Mouse (Mus musculus) kidney, postnatal 10 days (tissue): ENCODE measurements around the gene Sdhc.
"Not testable (repeated sequence)": the region's sequence is repeated elsewhere in the genome, so short reads cannot be mapped to it uniquely, and the experiment has no call there.

ENCODE experiments used
- DNase-seq: peaks from one replicate; pipeline ENCODE4 v3.0.0; 2021; ENCODE audit warnings: mixed read lengths

The Sdhc gene

GRCm38 (mm10) chr1:171111781-171112575 lies 38.4 kb downstream of the Sdhc start:
- peak; percentile 76 for DNase-seq

DNA sequence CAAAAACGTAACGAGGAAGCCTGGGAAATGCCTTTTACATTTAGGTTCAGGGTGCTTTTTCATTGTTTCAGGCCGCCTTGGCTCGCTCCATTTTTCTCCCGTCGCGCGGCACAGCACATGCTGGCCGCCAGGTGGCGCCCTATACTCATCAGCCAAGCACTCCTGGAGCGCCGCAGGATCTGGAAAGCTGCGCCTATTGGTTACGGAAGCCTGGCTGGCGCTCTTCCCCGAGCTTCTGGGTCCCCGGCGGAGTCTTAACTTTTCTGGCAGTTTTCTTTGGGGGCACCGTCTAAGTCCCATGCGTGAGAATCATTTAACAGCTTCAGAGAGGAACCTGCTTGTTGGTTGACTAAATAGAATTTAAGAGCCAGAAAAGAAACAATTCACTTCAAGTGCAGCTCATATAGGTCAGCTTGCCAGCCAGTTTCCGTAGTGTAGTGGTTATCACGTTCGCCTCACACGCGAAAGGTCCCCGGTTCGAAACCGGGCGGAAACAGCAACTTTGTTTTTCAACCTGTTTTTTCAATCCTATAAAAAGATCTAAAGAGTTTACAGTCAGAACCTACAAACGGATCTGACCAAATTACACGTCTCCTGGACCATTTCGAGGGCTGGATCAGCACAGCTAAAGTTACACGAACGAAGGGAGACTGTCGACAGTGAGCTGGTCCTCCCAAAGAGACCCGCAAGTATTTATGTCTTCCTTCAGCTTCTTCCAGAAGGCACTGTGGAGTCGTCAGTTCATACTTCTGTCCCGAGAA lies 39.2 kb downstream of the Sdhc start:
- DNase-seq, result peak; percentile 95

- DNase-seq, result no peak
Measured at GRCm38 (mm10) chr1:171110659-171111019, 39.8 kb downstream of the Sdhc start.

DNA sequence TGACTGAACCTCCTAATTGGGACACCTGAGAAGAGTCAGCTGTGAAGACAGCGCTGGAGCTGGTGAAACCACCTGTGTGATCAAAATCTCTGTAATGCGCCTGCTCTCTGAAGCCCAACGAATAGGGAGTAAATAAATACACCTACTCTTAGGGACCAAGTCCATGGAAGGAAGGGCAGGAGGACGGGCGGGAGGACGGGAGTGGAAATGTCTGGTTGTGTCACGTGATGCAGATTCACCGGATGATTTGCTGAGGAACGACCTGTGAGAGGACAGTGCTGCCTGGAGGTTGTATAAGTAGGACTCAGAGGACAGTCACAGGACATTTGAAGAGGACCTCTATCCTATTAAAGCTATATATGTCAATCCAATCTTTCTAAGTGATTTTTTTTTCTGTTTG lies 40.8 kb downstream of the Sdhc start:
- no peak for DNase-seq

DNA sequence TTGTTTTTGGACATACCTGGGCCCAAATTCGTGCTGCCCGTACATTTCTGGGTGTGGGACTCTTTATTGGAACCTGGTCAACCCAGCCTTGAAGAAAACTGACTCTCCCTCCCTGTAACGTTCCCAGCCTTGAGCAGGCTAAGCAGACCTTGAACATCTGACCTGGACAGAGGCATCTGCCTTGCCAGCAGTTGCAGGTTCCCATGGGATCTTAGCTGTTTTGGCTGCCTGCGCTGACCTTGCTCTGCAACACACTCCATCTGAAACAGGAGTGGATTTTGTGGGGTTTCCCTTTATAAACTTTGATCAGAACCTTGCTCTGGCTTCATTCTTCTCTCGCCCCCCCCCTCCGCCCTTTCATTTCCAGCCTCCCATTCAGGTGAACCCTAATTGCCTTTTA lies 45.2 kb downstream of the Sdhc start:
- no peak for DNase-seq

GRCm38 (mm10) chr1:171103179-171103840 lies 47.1 kb downstream of the Sdhc start:
- peak; percentile 31 for DNase-seq

DNA sequence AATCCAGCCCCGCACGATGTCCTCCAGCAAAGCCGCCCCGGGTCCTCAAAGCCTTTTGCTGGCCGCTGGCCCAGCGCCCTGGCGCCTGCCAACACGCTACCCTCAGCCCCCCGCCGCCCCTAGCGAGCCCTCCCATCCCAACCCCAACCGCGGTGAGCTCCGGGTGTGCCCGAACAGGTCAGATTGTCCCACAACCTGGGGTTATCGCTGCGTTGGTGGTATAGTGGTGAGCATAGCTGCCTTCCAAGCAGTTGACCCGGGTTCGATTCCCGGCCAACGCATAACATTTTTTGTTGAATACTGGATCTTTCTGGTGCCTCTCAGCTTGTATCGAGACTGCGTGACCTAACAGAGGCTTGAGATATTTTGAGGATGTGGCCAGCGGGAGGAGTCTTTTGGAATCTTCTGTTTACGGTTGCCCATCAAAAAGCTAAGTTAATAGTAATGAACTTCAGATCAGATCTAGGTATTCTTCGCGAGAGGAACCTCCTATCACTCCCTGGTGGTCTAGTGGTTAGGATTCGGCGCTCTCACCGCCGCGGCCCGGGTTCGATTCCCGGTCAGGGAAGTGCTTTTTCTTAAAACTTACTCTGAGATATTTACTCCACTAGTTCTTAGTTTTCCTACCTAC lies 47.7 kb downstream of the Sdhc start:
- DNase-seq, result peak; percentile 88

DNA sequence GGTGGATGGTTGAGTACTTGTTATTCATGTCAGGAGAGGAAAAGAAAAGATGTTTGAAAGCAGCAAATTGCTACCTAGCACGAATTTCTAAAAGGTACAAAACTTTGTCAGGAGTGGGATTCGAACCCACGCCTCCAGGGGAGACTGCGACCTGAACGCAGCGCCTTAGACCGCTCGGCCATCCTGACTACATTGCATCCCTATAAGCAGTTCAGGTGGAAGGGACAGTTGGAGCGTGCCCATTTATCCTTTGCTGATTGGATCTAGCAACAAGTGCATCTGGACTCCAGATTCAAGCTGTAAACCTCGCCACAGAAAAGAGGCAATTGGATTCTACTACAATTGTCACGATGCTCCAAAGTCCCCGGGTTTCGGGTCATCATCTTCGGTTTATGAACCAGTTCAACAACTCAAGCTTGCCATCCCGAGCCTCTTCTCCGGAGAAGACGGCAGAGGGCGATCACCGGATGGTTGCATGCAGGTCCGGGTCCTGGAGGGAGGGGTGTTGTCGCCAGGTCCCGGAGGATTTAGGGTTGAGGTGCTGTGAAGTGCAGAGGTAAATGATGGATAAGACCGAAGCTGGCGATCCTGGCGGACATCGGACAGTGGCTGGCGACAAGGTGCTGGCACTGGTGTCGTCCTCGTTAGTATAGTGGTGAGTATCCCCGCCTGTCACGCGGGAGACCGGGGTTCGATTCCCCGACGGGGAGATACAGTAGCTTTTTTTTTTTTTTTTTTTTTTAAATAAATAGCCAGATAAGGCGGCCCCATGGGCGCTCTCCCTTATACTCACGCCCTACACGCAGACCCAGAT lies 48.5 kb downstream of the Sdhc start:
- DNase-seq, result peak; percentile 89

GRCm38 (mm10) chr1:171101033-171101432 lies 49.4 kb downstream of the Sdhc start:
- DNase-seq, result no peak

DNA sequence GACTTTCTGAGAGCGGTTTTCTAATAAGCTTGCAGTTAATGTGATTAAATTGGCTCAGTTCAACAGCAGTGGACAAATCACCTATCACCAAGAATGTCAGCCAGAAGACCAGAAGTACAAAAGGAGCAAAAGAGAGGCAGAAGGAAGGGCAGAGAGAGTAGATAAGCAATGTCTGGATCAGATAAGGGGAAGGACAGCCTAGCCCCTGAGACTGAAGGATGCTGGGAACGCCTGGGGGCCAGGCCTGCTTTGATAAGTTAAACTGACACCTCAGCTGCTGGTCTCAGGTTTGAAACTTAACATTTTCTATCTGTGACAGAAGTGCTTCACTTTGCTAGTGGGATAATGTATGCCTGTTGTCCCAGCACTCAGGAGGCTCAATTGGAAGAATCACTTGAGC lies 52.8 kb downstream of the Sdhc start:
- DNase-seq, result no peak

DNA sequence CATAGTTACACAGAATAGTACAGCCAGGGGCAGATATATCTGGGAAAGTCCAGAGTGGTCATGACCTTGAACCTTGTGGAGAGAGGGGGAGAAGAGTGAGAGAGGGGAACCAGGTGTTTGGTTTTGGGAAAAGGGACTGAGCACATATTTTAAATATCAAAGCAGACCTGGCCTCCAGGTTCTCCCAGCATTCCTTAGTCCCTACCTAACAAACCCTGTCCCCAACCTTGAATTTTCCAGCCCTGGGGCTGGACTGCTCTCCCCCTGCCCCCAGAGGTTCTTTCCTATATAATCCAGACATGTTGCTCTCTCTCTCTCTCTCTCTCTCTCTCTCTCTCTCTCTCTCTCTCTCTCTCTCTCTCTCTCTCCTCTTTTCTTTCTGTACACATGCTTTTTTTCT lies 53.3 kb downstream of the Sdhc start:
- DNase-seq, result no peak

GRCm38 (mm10) chr1:171096110-171096964 lies 54.1 kb downstream of the Sdhc start:
- DNase-seq, result no peak

- DNase-seq, result no peak
Measured at GRCm38 (mm10) chr1:171094424-171094823, 56.0 kb downstream of the Sdhc start.

GRCm38 (mm10) chr1:171090761-171091160 lies 59.6 kb downstream of the Sdhc start:
- DNase-seq, result no peak

GRCm38 (mm10) chr1:171089891-171090290 lies 60.5 kb downstream of the Sdhc start:
- DNase-seq, result no peak

DNA sequence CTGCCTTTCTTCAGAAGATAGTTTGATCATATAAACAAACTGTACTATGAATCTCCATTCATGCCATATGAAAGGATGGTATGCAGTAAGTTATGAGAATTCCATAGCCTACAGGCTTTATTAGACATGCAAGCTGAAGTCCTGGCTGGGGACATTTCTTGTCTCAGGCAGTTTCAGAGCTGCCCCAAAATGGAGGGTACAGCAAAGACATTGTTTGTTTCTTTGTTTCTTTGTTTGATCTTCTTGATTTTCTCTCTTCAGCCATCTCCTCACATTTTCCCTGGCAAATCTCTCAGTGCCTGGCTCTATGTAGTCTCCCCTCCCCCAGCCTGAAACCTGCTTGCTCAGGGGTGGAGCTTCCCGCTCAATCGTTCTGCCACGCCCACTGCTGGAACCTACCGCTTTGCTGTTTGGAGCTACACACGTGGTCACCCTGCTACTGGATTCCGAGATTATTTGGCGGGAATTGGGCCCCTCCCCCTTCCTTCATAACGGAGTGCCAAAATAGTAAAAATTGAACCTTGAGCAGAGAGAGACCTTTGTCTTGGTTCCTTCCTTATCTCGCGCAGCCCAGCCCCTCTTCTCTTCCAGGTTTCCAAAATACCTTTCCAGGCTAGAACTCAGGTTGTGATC lies 62.0 kb downstream of the Sdhc start:
- peak; percentile 37 for DNase-seq

GRCm38 (mm10) chr1:171085718-171086117 lies 64.7 kb downstream of the Sdhc start:
- no peak for DNase-seq

DNA sequence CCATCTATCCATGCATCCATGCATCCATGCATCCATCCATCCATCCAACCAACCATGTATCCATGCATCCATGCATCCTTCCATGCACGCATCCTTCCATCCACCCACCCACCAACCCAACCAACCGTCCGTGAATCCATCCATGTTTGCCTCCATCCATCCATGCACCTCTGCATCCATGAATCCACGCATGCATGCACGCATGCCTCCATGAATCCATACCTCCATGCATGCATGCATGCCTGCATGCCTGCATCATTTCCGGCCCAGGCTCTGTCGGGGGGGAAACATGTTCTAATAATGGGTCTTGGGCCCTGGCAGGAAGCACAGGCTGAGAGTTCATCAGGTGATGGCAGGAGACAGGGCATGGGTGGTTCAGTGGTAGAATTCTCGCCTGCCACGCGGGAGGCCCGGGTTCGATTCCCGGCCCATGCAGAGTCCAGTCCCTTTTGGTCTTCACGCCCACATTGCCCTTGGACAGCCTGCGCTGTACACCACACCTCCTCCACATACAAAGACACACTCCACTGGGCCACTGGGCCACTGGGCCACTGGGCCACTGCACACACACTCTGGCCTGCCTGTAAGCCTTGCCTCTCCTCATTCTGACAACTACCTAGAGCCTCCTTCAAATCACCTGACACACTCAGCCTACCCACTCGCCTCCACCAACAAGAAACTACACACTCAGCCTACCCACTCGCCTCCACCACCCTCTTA lies 68.7 kb downstream of the Sdhc start:
- DNase-seq, result not testable (repeated sequence)

DNA sequence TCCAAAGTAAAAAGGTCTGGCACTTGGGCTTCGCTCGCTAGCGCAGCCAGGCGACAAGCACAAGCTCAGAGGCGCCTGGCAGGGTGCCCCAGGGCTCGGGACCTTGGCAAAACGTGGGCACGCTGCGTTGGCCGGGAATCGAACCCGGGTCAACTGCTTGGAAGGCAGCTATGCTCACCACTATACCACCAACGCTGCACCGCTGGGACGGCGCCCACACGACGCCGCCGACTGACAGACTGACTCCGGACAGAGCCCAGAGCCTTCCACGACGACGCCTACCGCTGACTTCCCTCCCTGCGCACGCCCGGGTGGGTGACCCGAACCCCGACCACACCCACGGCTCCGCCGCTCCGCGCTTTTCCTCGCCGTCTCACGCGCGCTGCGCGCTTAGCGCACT lies 70.6 kb downstream of the Sdhc start:
- DNase-seq, result not testable (repeated sequence)

- not testable (repeated sequence) for DNase-seq
Measured at GRCm38 (mm10) chr1:171079345-171079744, 71.1 kb downstream of the Sdhc start.
